Mouse (Mus musculus): ENCODE data around the gene Srgn.

GRCm38 (mm10) chr10:62503836-62504628 lies 23.2 kb downstream of the Srgn start:
- no peak for TF ChIP-seq CTCF (IDR thresholded peaks at IDR 0.05; ENCODE audit: low read depth, low read length)
- peak; percentile 21; the same call in 1 of the 2 replicates for TF ChIP-seq TAL1 (conservative IDR thresholded peaks at IDR 0.05; ENCODE audit: low read depth, low read length)
- no peak for TF ChIP-seq GATA1 (IDR thresholded peaks at IDR 0.05; ENCODE audit: borderline replicate concordance, low read length)
- TF ChIP-seq POLR2AphosphoS5 (IDR thresholded peaks at IDR 0.05; ENCODE audit: insufficient replicate concordance, low read depth, low read length), result no peak
- TF ChIP-seq GATA2 (IDR thresholded peaks at IDR 0.05; ENCODE audit: borderline replicate concordance, low read depth, low read length), result no peak

Data from G1E (cell line).